Mouse (Mus musculus) G1E (cell line): ENCODE data around the gene Sdr9c7. TPM values are rescaled to one million over a fixed set of nuclear protein-coding genes. Genes with fewer than 3 reads are reported as not detected.

Experiments used
- ATAC-seq: 2 replicates; pipeline ENCODE4 v1.8.0; 2016; ENCODE audit warnings: mild to moderate bottlenecking; ENCODE audit not compliant: insufficient number of reproducible peaks, poor library complexity, low FRiP score, severe bottlenecking; ENCODE audit errors: extremely low read depth
- DNase-seq: peaks from one replicate; pipeline ENCODE4 v3.0.0; 2012; ENCODE audit warnings: low spot score
- H3K27me3 ChIP-seq: 2 replicates; pipeline ENCODE4 v1.6.1; 2012; ENCODE audit warnings: mild to moderate bottlenecking, low read length, inconsistent platforms; ENCODE audit not compliant: insufficient read depth
- H3K36me3 ChIP-seq: replicated peaks from 2 replicates; pipeline ENCODE3; 2012; ENCODE audit warnings: mild to moderate bottlenecking, inconsistent platforms
- H3K4me1 ChIP-seq: 2 replicates; pipeline ENCODE4 v1.6.1; 2012; ENCODE audit warnings: low read depth, low read length, inconsistent platforms, mixed read lengths; ENCODE audit not compliant: insufficient read depth
- H3K4me3 ChIP-seq: 2 replicates; pipeline ENCODE4 v1.5.1; 2012; ENCODE audit warnings: low read depth, mild to moderate bottlenecking, inconsistent platforms, low read length, moderate library complexity, mixed read lengths
- H3K9me3 ChIP-seq: replicated peaks from 2 replicates; pipeline ENCODE4 v1.6.1; 2012; ENCODE audit warnings: inconsistent platforms
- CTCF ChIP-seq: IDR thresholded peaks from 2 replicates; pipeline ENCODE4 v1.5.1; 2012; ENCODE audit warnings: low read depth, low read length, inconsistent platforms, mixed read lengths
- GATA1 ChIP-seq: IDR thresholded peaks from 2 replicates; pipeline ENCODE4 v1.6.1; 2012; ENCODE audit warnings: borderline replicate concordance, low read length, inconsistent platforms, mixed read lengths
- GATA2 ChIP-seq: IDR thresholded peaks from 2 replicates; pipeline ENCODE4 v1.6.1; 2012; ENCODE audit warnings: low read depth, low read length, inconsistent platforms, borderline replicate concordance
- POLR2AphosphoS5 ChIP-seq: IDR thresholded peaks from 2 replicates; pipeline ENCODE4 v1.6.1; 2012; ENCODE audit warnings: low read depth, low read length, inconsistent platforms; ENCODE audit not compliant: insufficient replicate concordance
- TAL1 ChIP-seq: conservative IDR thresholded peaks from 2 replicates; pipeline ENCODE4 v1.6.1; 2012; ENCODE audit warnings: low read depth, low read length, inconsistent platforms, mixed read lengths
- polyA plus RNA-seq: library from polyadenylated mRNA; stranded (reverse); fragments of >175 nt; gene quantifications from 2 replicates; pipeline ENCODE4 v1.2.3, GENCODE M21; 2012
- total RNA-seq, 2 experiments: library from RNA; stranded (forward) in 1 of 2; stranded (reverse) in 1 of 2; fragments of 200-1000 nt in 1 of 2; fragments of >200 nt in 1 of 2; fragmentation: Nextera tagmentation in 1 of 2; gene quantifications; 2 replicates each; pipeline ENCODE4 v1.2.3; 2014 to 2017

Gene Sdr9c7
- total and polyA plus RNA-seq, 3 experiments, result 0.05 TPM; not detected in 2

DNA sequence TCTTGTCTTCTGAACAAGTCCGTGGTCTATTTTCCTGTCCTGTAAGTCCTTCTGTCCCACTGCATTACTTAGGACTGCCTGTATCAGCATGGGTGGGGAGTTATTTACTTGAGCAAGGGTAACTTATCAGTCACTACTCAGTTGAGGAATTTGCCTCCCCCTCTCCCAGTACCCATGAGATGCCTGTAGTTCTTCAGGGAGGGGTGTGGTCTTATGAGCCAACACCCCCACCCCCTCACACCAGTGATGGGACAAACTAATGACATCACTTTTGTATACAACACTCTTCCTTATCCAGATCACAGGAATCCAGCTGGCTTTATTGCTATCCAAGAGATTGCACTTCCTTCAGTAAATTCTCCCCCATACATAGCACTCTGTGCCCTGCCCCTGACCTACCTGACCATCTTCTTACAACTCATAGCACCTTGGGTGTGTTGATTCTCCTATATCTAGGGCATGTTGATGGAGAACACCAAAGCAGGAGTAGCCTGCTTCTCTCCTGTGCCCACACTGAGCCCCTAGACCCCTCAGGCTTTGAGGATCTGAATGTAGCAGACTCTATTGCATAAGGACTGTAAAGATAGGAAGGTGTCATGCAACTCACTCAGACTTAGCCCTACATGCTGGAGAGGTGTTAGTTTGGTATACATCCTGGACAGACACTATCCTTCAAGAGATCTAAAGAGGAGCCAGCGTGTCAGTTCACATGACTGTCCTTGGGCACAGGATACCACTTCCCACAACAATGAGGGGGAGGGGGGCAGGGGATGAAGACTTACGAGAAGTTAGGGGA is 19.9 kb upstream of the Sdr9c7 start:
- H3K4me3 ChIP-seq, result peak overlapping the region; percentile 56; the same call in 1 of the 2 replicates
- no peaks in the 10 kb centered on the region for H3K9me3 ChIP-seq
- TF ChIP-seq CTCF (no peak), TAL1 (no peak), GATA2 (no peak), GATA1 (no peak), POLR2AphosphoS5 (no peak)
- ATAC-seq (no peak), DNase-seq (no peak)
- 0 out of 2 replicates have a peak, but pooled peaks cover under 1% of the 10 kb centered on the region for H3K27me3 ChIP-seq
- no peaks in the 10 kb centered on the region for H3K36me3 ChIP-seq
- H3K4me1 ChIP-seq, result peaks cover 60% of the 10 kb centered on the region

DNA sequence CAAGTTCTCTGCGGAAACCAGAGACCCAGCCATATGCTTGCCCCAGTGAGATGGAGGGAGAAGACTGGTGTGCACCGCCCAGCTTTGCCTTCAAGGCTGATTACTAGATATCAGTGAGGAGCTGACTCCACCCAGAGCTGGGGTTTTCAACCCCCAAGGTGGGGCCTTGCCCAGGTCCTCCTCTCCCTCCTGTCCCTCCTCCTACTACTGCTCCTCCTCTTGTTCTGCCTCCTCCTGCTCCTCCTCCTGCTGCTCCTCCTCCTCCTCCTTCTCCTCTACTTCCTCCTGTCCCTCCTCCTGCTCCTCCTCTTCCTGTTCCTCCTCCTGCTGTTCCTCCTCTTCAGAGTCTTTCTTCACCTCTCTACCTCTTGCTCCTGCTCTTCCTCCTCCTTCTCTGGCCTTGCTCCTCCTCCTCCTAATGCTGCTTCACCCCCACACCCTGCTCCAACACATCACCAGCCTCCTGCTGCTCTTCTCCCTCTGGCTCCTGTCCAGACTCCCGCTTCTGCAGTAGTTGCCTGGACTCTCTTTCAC is 19.1 kb upstream of the Sdr9c7 start:
- DNase-seq (peak; percentile 47), ATAC-seq (peak; percentile 90)
- Histone ChIP-seq H3K36me3 (no peaks in the 10 kb centered on the region), H3K27me3 (0 out of 2 replicates have a peak, but pooled peaks cover 3% of the 10 kb centered on the region), H3K9me3 (no peaks in the 10 kb centered on the region), H3K4me1 (peaks cover 59% of the 10 kb centered on the region), H3K4me3 (peak overlapping the region; percentile 56)
- TF ChIP-seq TAL1 (no peak), POLR2AphosphoS5 (no peak), GATA1 (no peak), CTCF (no peak), GATA2 (no peak)

DNA sequence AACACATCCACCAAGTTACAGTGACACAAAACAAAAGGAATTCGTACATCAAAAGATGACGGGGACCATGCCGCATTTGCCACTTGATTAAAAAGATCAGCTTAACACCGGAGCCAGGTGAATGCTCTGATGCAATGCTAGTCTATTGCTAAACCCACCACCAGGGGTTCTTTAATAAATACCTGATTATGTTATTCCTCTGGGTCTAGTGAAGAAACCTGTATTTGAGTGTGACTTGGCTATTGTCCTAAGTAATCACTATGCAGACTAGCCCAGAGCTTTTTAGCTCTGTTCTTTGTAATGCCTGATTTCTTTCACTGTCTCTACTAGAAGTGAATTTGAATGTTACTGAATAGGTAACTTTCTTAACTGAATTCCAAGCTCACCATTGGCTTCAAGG is 17.3 kb upstream of the Sdr9c7 start:
- Histone ChIP-seq H3K9me3 (no peaks in the 10 kb centered on the region), H3K36me3 (no peaks in the 10 kb centered on the region), H3K27me3 (0 out of 2 replicates have a peak, but pooled peaks cover 3% of the 10 kb centered on the region), H3K4me1 (peaks cover 48% of the 10 kb centered on the region), H3K4me3 (no peak overlapping the region)
- DNase-seq (no peak), ATAC-seq (no peak)
- no peak for TF ChIP-seq GATA2
- no peak for TF ChIP-seq CTCF
- no peak for TF ChIP-seq GATA1
- no peak for TF ChIP-seq POLR2AphosphoS5
- TF ChIP-seq TAL1, result no peak

DNA sequence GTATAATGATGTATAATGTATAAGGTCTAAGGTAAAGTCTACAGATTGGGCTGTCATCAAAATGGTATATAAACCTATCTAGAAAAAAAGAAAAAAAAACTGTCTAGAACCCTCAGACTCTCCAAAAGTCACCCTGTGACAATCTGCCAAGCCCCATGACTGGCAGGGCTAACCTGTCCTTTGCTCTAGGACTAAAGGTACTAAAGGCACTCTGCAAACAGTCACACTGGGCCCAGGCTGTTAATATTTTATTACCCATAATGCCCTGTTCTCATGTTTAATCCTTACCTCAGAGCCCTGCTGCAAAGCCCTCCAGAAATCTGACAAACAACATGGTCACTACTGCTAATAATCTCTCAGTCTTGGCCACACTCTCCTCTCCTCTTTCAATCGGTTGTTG is 11.8 kb upstream of the Sdr9c7 start:
- H3K36me3 ChIP-seq, result no peaks in the 10 kb centered on the region
- H3K4me3 ChIP-seq, result no peak overlapping the region
- DNase-seq (no peak), ATAC-seq (no peak)
- TF ChIP-seq POLR2AphosphoS5 (no peak), CTCF (no peak), TAL1 (no peak), GATA1 (no peak), GATA2 (no peak)
- H3K4me1 ChIP-seq, result peaks cover 12% of the 10 kb centered on the region
- H3K9me3 ChIP-seq, result no peaks in the 10 kb centered on the region
- peaks cover 5% of the 10 kb centered on the region; the same call in 1 of the 2 replicates for H3K27me3 ChIP-seq

DNA sequence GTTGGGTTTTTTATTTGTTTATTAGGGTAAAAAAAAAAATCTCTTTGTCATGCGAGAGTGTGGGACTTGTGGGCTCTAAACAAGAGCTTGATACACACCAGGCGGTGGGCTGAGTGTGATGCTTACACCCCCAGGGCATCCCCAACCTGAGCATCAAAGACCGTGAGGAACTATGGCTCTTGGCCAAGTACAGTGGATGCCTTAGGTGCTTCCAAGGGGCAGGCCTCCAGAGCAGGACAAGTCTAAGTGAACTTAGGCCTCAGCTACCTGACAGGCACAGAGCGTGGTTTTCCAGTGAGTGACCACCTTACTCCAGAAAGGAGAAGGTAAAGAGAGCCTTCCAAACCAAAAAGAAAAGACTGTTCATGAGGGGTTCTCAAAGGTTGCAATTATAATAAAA is 11.3 kb upstream of the Sdr9c7 start:
- Histone ChIP-seq H3K36me3 (no peaks in the 10 kb centered on the region), H3K4me1 (peaks cover 11% of the 10 kb centered on the region), H3K27me3 (peaks cover 8% of the 10 kb centered on the region; the same call in 1 of the 2 replicates), H3K9me3 (no peaks in the 10 kb centered on the region), H3K4me3 (no peak overlapping the region)
- no peak for TF ChIP-seq CTCF
- TF ChIP-seq POLR2AphosphoS5, result no peak
- no peak for TF ChIP-seq TAL1
- DNase-seq (no peak), ATAC-seq (no peak)

DNA sequence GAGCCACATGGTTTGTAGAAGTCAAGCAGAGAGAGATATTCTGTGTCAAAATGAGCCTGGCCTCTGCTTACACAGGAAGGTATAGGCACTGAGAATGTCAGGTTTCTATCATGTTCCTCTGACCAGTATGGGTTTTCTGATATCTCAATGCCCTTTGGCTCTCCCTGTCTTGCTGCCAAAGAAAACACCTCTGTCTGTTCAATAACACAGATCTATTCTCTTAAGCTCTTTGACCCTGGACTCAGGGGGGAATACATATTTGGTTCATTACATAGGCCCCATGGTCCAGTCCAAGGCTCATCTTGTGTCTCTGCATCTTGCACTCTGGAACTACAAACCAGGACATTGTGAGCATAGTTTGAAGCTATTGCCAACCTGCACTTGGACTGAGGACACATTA is 9.7 kb upstream of the Sdr9c7 start, which contains the start of gene Rdh7:
Gene Rdh7, minus strand, starts transcription at position 213 of the 400 bp plus-strand sequence.
- Histone ChIP-seq H3K36me3 (no peaks in the 10 kb centered on the region), H3K27me3 (peaks cover 11% of the 10 kb centered on the region; the same call in 1 of the 2 replicates), H3K9me3 (no peaks in the 10 kb centered on the region), H3K4me1 (peaks cover 2% of the 10 kb centered on the region; the same call in 1 of the 2 replicates), H3K4me3 (no peak within 1 kb of the TSS)
- DNase-seq, result no peak
- no peak for TF ChIP-seq GATA1
- no peak for TF ChIP-seq CTCF
- TF ChIP-seq POLR2AphosphoS5, result no peak
- no peak for TF ChIP-seq GATA2
- TF ChIP-seq TAL1, result no peak
- no peak for ATAC-seq
